Mouse (Mus musculus) olfactory bulb, adult 2 months (tissue): ENCODE measurements around the gene Gk.

Experiments used
- CTCF ChIP-seq: fragments of 200-500 bp; IDR thresholded peaks from 2 replicates; pipeline ENCODE4 v1.5.1; 2012; ENCODE audit warnings: low read depth, mild to moderate bottlenecking, low read length, moderate library complexity; ENCODE audit not compliant: insufficient read depth
- POLR2A ChIP-seq: fragments of 200-500 bp; IDR thresholded peaks from 2 replicates; pipeline ENCODE4 v1.6.1; 2012; ENCODE audit warnings: mild to moderate bottlenecking, low read depth, low read length, moderate library complexity; ENCODE audit not compliant: insufficient read depth

DNA sequence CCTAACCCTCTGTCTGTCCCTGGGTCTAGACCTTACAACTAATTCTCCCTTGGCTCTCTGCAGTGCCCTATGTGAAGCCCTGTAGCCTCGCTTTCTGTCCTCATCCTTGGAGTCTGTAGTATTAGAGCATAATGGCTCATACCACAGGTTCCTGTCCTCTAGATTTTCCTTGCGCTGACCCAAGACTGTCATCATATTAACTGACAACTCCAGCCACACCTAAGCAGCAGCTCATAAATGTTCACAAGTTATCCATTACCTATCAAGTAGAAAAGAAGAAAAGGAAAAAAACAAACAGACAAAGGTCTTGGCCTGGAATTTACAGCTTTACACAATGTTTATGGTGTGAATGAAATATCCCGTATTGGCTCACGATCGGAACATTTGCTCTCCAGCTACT, 43.4 kb downstream of the Gk start:
- TF ChIP-seq CTCF (no peak), POLR2A (no peak)
